Mouse (Mus musculus): Measurements from ENCODE around the gene Phkg1. TPM values are rescaled to one million over a fixed set of nuclear protein-coding genes. Genes with fewer than 3 reads are reported as not detected.
"Not testable (repeated sequence)": the region's sequence is repeated elsewhere in the genome, so short reads cannot be mapped to it uniquely, and the experiment has no call there.

Gene Phkg1
- polyA plus RNA-seq (2015; fragmentation: Nextera tagmentation; extraction: Ambion mirVana) = 0.37 and 0.41 TPM in 2 replicates

DNA sequence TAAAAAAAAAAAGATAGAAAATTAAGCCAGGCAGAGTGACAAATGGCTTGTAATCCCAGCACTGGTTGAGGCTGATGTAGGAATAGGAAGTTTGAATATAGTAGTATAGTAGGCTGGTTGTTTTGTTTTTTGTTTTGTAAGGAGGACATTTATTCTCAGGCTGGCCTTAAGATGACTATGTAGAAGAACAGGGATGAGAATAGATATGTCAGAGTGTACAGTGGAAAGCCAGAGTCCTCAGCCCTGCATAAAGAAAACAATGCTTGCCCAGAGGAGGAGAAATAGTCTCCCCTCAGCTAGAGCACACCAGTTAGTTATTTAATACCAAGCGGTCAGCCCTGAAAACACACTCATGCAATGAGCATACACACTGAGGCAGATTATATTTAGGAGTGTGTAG lies at the start of gene Phkg1:
Phkg1 (minus strand) TSS at position 101 of the 400 bp plus-strand sequence.
- Histone ChIP-seq H3K9ac (no peak within 1 kb of the TSS), H3K4me2 (replicated peaks) (no peak within 1 kb of the TSS), H3K36me3 (peaks cover 14% of the 10 kb centered on the region; the same call in 1 of the 2 replicates), H3K9me3 (replicated peaks) (no peaks in the 10 kb centered on the region), H3K27me3 (no peaks in the 10 kb centered on the region), H3K4me3 (replicated peaks) (no peak within 1 kb of the TSS), H3K4me1 (peaks cover 13% of the 10 kb centered on the region), H3K27ac (replicated peaks) (no peak within 1 kb of the TSS)
- ATAC-seq (ENCODE audit: insufficient number of reproducible peaks, low FRiP score, low TSS enrichment, low read depth) = no peak
- 97% methylated on average over 1 of the region's 1 CpGs for WGBS

DNA sequence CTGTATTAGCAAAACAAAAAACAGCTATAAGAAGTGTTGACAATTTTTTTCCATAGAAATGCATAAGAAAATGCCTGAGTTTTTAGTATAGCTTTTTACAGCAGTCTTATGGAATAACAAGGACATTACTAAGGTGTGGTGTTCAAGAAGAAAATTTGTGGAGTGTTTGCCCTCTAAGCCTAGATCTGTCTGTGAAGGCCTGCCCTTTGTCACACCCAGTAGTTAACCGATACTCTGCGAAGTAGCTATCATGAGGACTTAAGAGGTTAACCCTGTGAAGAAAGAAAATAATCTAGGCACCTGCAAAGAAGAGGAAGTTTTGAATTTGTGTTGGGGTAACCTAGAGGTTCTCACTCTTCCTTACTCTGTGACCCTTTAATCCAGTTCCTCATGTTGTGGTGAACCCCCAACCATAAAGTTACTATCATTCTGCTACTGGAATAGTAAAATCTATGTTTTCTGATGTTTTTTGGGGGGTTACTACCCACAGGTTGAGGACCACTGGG lies 49.2 kb upstream of the Phkg1 start:
- 82% methylated on average over 2 of the region's 2 CpGs for WGBS
- ATAC-seq (ENCODE audit: insufficient number of reproducible peaks, low FRiP score, low TSS enrichment, low read depth) = no peak
- Histone ChIP-seq H3K27ac (replicated peaks) (no peak overlapping the region), H3K36me3 (peaks cover 6% of the 10 kb centered on the region; the same call in 1 of the 2 replicates), H3K4me1 (0 out of 2 replicates have a peak, but pooled peaks cover 4% of the 10 kb centered on the region), H3K4me3 (replicated peaks) (no peak overlapping the region), H3K27me3 (no peaks in the 10 kb centered on the region), H3K9ac (no peak overlapping the region), H3K4me2 (replicated peaks) (no peak overlapping the region), H3K9me3 (replicated peaks) (no peaks in the 10 kb centered on the region)

DNA sequence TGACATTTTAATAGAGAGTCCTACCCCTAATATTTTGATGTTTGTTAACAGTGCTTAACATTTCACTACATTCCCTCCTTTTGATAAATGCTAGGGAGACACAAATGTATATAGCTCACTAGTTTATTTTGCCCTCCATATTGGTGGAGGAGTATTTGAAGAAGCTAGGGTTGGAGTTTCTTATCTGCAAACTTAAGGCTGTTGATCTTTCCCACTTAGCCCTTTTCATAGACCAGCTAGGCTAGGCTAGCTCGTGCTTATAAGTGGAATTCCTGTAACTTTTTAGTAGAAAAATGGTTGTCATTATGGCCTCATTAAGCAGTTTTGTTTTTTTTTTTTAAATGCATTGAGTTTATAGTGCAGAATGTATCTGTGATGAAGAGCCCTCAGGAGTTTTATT lies 45.1 kb upstream of the Phkg1 start:
- no peak for ATAC-seq (ENCODE audit: insufficient number of reproducible peaks, low FRiP score, low TSS enrichment, low read depth)
- no peaks in the 10 kb centered on the region for H3K9me3 ChIP-seq (replicated peaks)
- H3K4me2 ChIP-seq (replicated peaks) = no peak overlapping the region
- H3K4me1 ChIP-seq = 0 out of 2 replicates have a peak, but pooled peaks cover 4% of the 10 kb centered on the region
- peaks cover 6% of the 10 kb centered on the region; the same call in 1 of the 2 replicates for H3K36me3 ChIP-seq
- H3K27ac ChIP-seq (replicated peaks) = no peak overlapping the region
- no peak overlapping the region for H3K9ac ChIP-seq
- 93% methylated on average over 1 of the region's 1 CpGs for WGBS
- H3K27me3 ChIP-seq = no peaks in the 10 kb centered on the region
- H3K4me3 ChIP-seq (replicated peaks) = no peak overlapping the region

DNA sequence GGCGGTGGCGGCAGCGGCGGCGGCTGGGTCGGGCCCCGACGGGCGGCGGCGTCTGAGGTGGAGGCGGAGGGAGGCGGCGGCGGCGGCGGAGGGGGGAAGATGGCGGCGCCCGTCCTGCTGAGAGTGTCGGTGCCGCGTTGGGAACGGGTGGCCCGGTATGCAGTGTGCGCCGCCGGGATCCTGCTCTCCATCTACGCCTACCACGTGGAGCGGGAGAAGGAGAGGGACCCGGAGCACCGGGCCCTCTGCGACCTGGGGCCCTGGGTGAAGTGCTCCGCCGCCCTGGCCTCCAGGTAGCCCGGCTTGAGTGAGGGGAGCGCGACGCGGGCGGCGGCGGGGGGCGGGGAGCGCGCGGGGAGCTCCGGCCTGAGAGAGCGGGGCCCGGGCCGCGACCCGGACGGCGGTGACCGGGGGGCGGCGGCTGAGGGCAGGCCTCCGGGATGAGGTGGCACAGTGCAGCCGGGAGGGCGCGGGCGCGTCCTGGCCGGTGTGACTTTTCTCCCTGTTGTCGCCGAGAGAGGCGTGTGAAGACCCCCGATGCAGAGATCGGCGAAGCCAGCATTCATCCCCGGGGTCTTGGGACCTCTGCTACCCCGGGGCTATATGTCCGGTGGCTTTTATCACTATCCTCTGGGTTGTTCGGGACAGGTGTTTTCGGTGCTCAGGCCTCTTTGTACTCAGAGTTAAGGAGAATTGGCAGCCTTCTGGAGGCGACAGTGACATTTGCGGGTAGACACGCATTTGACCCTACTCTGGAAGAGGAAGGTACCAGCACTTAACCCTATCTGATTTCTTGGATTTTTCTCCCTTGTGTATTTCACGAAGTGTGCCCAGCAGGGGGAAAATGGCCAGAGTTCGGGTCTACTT lies 44.0 kb upstream of the Phkg1 start:
- H3K27me3 ChIP-seq; H3K9me3 ChIP-seq (replicated peaks); H3K4me1 ChIP-seq; H3K36me3 ChIP-seq: not testable (repeated sequence)
- Histone ChIP-seq H3K9ac (peak overlapping the region; percentile 85), H3K27ac (replicated peaks) (peak overlapping the region; percentile 69; the same call in 1 of the 2 replicates), H3K4me3 (replicated peaks) (peak overlapping the region; percentile 93), H3K4me2 (replicated peaks) (peak overlapping the region; percentile 72)
- peak; percentile 22; the same call in 1 of the 2 replicates for ATAC-seq (ENCODE audit: insufficient number of reproducible peaks, low FRiP score, low TSS enrichment, low read depth)
- under 1% methylated on average over 40 of the region's 82 CpGs for WGBS

DNA sequence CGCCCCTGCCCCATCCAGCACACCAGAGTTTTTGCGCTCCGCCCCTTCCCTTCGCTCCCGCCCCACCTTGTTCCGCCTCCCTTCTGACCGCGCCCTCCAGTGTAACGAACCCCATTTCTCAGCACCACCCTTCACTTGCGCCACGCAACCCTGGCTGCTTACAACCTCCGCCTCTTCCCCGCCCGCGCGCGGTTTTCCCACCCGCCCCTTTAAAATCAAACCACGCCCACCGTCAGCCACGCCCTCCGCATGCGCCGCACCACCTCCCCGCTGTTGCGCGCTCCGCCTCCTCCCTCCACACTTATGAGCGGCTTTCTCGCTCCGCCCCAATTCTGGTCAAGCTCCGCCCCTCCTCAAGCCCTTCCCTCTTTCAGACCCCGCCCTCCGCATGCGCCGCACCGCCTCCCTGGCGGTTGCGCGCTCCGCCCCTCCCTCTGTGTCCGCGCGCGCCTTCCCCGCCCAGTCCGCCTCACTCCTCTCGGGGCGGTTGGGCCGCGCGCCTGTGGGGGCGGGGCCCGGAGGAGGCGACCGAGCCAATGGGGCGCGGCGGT lies 43.2 kb upstream of the Phkg1 start, which contains the start of gene Vkorc1l1:
Vkorc1l1 (plus strand) TSS at position 476 of the 551 bp plus-strand sequence.
- WGBS = under 1% methylated on average over 58 of the region's 59 CpGs
- Histone ChIP-seq H3K27me3 (no peaks in the 10 kb centered on the region), H3K4me1 (0 out of 2 replicates have a peak, but pooled peaks cover 4% of the 10 kb centered on the region), H3K9me3 (replicated peaks) (no peaks in the 10 kb centered on the region), H3K4me2 (replicated peaks) (peak within 1 kb of the TSS; percentile 72), H3K36me3 (peaks cover 6% of the 10 kb centered on the region; the same call in 1 of the 2 replicates), H3K27ac (replicated peaks) (peak within 1 kb of the TSS; percentile 69), H3K4me3 (replicated peaks) (peak within 1 kb of the TSS; percentile 93), H3K9ac (peak within 1 kb of the TSS; percentile 85)
- ATAC-seq (ENCODE audit: insufficient number of reproducible peaks, low FRiP score, low TSS enrichment, low read depth) = peak; percentile 98

DNA sequence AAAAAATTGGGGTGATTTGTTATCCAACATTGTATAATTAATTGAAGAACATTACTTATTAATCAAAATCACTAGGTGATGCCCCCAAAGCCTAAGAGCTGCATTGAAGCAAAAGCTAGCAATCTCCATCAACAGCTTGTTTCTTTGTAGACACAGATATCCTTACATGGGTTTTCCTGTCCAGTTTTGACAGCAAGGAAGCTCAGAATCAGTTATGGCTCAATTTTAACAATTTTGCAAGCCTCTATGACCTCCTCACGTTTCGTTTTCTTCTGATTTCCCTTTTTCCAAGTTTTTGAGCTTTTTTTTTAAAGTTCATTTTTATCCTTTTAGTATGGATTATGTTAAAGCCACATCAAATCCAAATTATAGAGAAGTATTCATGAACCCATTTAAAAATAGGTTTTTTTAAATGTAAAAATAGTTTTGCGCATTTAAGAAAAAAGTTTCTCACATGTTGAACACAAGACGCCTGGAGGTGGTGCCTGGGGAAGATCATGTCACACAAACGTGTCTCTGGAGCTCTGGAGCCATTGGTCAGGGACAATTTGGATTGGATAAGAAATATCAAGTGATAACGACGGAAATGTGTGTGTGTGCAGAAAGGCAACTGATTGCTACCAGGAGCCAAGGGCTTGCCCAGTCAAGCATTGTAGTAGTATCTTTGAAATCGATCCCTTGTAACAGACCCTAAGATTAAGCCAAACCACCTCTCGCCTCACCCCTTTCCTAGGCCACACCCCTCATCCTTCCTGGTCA lies 42.6 kb upstream of the Phkg1 start:
- 5% methylated on average over 9 of the region's 9 CpGs for WGBS
- no peak for ATAC-seq (ENCODE audit: insufficient number of reproducible peaks, low FRiP score, low TSS enrichment, low read depth)
- Histone ChIP-seq H3K27ac (replicated peaks) (peak overlapping the region; percentile 49), H3K4me1 (0 out of 2 replicates have a peak, but pooled peaks cover 4% of the 10 kb centered on the region), H3K9ac (no peak overlapping the region), H3K36me3 (peaks cover 6% of the 10 kb centered on the region; the same call in 1 of the 2 replicates), H3K9me3 (replicated peaks) (no peaks in the 10 kb centered on the region), H3K4me3 (replicated peaks) (peak overlapping the region; percentile 93), H3K27me3 (no peaks in the 10 kb centered on the region), H3K4me2 (replicated peaks) (peak overlapping the region; percentile 52)

DNA sequence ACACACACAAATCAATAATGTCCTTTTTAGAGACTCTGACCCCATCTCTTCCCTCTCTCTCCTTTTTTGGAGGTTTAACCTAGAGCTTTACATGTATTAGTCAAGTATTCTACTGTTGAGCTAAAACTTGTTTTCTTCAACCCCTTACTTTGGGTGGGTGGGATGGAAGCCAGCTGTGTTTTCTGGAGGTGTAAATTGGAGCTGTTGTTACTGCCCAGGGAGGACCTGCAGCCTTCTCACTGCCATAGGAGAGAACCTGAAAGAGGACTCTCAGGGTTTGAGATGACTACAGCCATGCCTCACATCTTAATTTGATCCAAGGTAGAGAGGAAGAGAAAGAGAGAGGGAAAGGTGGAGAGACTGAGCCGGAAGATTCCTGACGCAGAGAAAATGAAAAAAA lies 41.9 kb upstream of the Phkg1 start:
- Histone ChIP-seq H3K4me3 (replicated peaks) (no peak overlapping the region), H3K36me3 (peaks cover 5% of the 10 kb centered on the region; the same call in 1 of the 2 replicates), H3K27ac (replicated peaks) (no peak overlapping the region), H3K9ac (no peak overlapping the region), H3K4me1 (0 out of 2 replicates have a peak, but pooled peaks cover 4% of the 10 kb centered on the region), H3K9me3 (replicated peaks) (no peaks in the 10 kb centered on the region), H3K27me3 (no peaks in the 10 kb centered on the region), H3K4me2 (replicated peaks) (no peak overlapping the region)
- 66% methylated on average over 2 of the region's 2 CpGs for WGBS
- no peak for ATAC-seq (ENCODE audit: insufficient number of reproducible peaks, low FRiP score, low TSS enrichment, low read depth)

DNA sequence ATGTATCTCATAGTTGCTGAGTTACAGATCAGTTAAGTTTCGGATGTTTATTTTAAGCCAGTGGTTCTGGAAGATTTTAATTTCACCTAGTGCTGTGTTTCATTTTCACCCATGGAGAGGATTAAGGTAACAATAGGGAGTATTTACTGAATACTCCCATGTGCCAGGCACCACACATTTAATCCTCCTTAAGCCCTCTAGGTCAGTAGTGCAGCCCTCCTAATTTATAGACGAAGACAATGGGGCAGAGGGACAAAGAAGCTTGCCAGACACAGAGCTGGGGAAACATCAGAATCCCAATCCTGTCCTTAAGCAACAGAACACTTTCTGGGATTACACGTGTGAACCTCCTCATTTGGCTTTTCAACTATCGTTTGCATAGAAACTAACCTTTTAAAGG lies 38.6 kb upstream of the Phkg1 start:
- Histone ChIP-seq H3K36me3 (no peaks in the 10 kb centered on the region), H3K4me3 (replicated peaks) (no peak overlapping the region), H3K9ac (no peak overlapping the region), H3K27ac (replicated peaks) (no peak overlapping the region), H3K4me1 (no peaks in the 10 kb centered on the region), H3K27me3 (no peaks in the 10 kb centered on the region), H3K4me2 (replicated peaks) (no peak overlapping the region), H3K9me3 (replicated peaks) (no peaks in the 10 kb centered on the region)
- WGBS = 39% methylated on average over 4 of the region's 4 CpGs
- ATAC-seq (ENCODE audit: insufficient number of reproducible peaks, low FRiP score, low TSS enrichment, low read depth) = no peak

DNA sequence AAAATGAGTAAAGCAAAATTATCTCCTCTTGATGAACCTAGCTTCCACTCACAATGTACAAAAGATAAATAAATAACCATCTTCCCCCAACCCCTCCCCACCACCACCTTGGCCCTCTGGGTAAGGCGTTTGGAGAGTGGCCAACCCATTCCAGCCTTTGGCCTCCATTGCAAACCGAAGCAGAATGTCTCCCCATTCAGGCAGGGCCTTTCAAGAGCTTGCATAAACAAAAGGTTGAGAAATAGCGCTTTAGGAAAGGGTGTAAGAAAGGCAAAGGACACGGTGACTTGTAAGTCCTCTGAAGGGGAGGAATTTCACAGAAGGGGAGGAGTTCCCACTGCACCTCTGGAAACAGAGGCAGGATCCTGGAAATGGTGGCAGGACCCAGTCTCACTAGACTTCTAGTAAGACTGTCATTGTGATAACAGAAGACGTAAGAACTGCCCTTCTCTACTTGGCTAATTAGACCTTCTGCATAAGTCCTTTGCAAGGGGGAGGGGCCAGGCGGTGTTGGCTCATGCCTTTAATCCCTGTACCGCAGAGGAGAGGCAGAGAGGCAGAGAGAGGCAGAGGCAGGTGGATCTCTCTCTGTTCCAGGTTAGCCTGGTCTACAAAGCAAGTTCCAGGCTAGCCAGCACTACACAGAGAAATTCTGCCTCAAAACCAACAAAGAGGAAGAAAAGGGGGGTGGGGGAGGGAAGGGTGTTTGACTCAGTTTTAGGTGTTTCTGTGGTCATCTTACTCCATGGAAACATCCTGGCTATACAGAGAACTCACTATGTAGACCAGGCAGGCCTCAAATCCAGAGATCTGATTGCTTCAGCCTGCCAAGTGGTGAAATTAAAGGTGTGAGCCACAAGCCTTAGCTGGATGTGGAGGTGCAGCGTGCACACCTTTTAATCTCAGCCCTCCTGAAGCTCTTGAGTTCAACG lies 31.8 kb upstream of the Phkg1 start:
- WGBS = 48% methylated on average over 9 of the region's 9 CpGs
- H3K4me1 ChIP-seq = no peaks in the 10 kb centered on the region
- H3K4me2 ChIP-seq (replicated peaks) = no peak overlapping the region
- H3K27ac ChIP-seq (replicated peaks) = no peak overlapping the region
- H3K9me3 ChIP-seq (replicated peaks) = no peaks in the 10 kb centered on the region
- no peaks in the 10 kb centered on the region for H3K27me3 ChIP-seq
- no peaks in the 10 kb centered on the region for H3K36me3 ChIP-seq
- ATAC-seq (ENCODE audit: insufficient number of reproducible peaks, low FRiP score, low TSS enrichment, low read depth) = no peak
- no peak overlapping the region for H3K9ac ChIP-seq
- H3K4me3 ChIP-seq (replicated peaks) = no peak overlapping the region

DNA sequence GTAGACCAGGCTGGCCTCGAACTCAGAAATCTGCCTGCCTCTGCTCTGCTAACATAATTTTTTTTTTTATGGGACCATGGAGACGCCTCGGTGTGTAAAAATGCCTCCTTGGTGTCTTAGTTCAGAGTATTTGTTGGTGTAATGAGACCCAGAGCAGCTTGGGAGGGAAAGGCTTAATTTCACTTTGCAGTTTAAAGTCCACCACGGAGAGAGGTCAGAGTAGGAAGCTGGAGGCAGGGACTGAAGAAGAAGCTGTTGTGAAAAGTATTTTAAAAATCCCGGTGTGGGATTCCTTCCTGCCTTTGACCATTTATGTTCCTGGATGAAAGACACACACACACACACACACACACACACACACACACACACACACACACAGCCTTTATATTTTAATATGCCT lies 27.6 kb upstream of the Phkg1 start:
- WGBS = 74% methylated on average over 5 of the region's 5 CpGs
- Histone ChIP-seq H3K4me2 (replicated peaks) (no peak overlapping the region), H3K4me3 (replicated peaks) (no peak overlapping the region), H3K36me3 (no peaks in the 10 kb centered on the region), H3K27me3 (no peaks in the 10 kb centered on the region), H3K9me3 (replicated peaks) (no peaks in the 10 kb centered on the region), H3K4me1 (no peaks in the 10 kb centered on the region), H3K9ac (no peak overlapping the region), H3K27ac (replicated peaks) (no peak overlapping the region)
- ATAC-seq (ENCODE audit: insufficient number of reproducible peaks, low FRiP score, low TSS enrichment, low read depth) = no peak

Measured in embryonic facial prominence, embryonic 15.5 days (tissue).